Mouse (Mus musculus) embryonic fibroblast, embryonic 13.5 days (primary cell): ENCODE measurements around the gene 1700066M21Rik. TPM values are rescaled to one million over a fixed set of nuclear protein-coding genes. Genes with fewer than 3 reads are reported as not detected.
A peak's percentile ranks its signal among the peaks of the same experiment; 100 is the strongest.

Source experiments
- H3K27ac ChIP-seq: 2 replicates; pipeline ENCODE4 v1.5.1; 2012; ENCODE audit warnings: low read length, control low read depth, inconsistent platforms; ENCODE audit not compliant: insufficient read depth
- H3K4me1 ChIP-seq: 2 replicates; pipeline ENCODE4 v1.6.1; 2011; ENCODE audit warnings: low read length; ENCODE audit not compliant: control insufficient read depth, insufficient read depth
- H3K4me3 ChIP-seq: 2 replicates; pipeline ENCODE4 v1.5.1; 2011; ENCODE audit warnings: mild to moderate bottlenecking, control low read depth, low read length; ENCODE audit not compliant: insufficient read depth
- CTCF ChIP-seq: IDR thresholded peaks from 2 replicates; pipeline ENCODE4 v1.5.1; 2011; ENCODE audit warnings: mild to moderate bottlenecking, control low read depth, low read length, moderate library complexity, borderline replicate concordance; ENCODE audit not compliant: insufficient read depth
- POLR2A ChIP-seq: IDR thresholded peaks from 2 replicates; pipeline ENCODE4 v1.6.1; 2011; ENCODE audit warnings: low read depth, mild to moderate bottlenecking, control low read depth, low read length, moderate library complexity
- polyA plus RNA-seq: library from polyadenylated mRNA; stranded (reverse); fragments of >200 nt; gene quantifications from 2 replicates; pipeline ENCODE4 v1.2.4, GENCODE M21; 2011; ENCODE audit warnings: low read depth; ENCODE audit not compliant: missing spikeins, insufficient read length

Gene 1700066M21Rik
- polyA plus RNA-seq, 1 experiment: 10.7 TPM

GRCm38 (mm10) chr1:57351941-57352340 lies 25.5 kb upstream of the 1700066M21Rik start:
- H3K4me1 ChIP-seq: no peaks in the 10 kb centered on the region
- H3K27ac ChIP-seq: no peak overlapping the region
- TF ChIP-seq POLR2A: no peak
- no peak for TF ChIP-seq CTCF
- no peak overlapping the region for H3K4me3 ChIP-seq

GRCm38 (mm10) chr1:57358546-57358945 lies 18.9 kb upstream of the 1700066M21Rik start:
- H3K4me1 ChIP-seq: no peaks in the 10 kb centered on the region
- no peak overlapping the region for H3K27ac ChIP-seq
- no peak overlapping the region for H3K4me3 ChIP-seq
- TF ChIP-seq POLR2A (no peak), CTCF (no peak)

GRCm38 (mm10) chr1:57367446-57367845 lies 10.0 kb upstream of the 1700066M21Rik start:
- Histone ChIP-seq H3K27ac (no peak overlapping the region), H3K4me1 (no peaks in the 10 kb centered on the region), H3K4me3 (no peak overlapping the region)
- TF ChIP-seq CTCF: no peak
- no peak for TF ChIP-seq POLR2A

- H3K4me1 ChIP-seq: no peaks in the 10 kb centered on the region
- TF ChIP-seq POLR2A (no peak), CTCF (no peak)
- H3K27ac ChIP-seq: no peak overlapping the region
- H3K4me3 ChIP-seq: no peak overlapping the region
Observed at GRCm38 (mm10) chr1:57369111-57369510, 8.3 kb upstream of the 1700066M21Rik start.

GRCm38 (mm10) chr1:57370451-57370850 lies 7.0 kb upstream of the 1700066M21Rik start:
- Histone ChIP-seq H3K4me3 (no peak overlapping the region), H3K27ac (no peak overlapping the region), H3K4me1 (no peaks in the 10 kb centered on the region)
- TF ChIP-seq POLR2A: no peak
- no peak for TF ChIP-seq CTCF

- Histone ChIP-seq H3K4me1 (no peaks in the 10 kb centered on the region), H3K4me3 (no peak overlapping the region), H3K27ac (no peak overlapping the region)
Observed at GRCm38 (mm10) chr1:57375276-57375675, 2.1 kb upstream of the 1700066M21Rik start.

GRCm38 (mm10) chr1:57376806-57377205 lies 614 bp upstream of the 1700066M21Rik start:
- Histone ChIP-seq H3K27ac (no peak overlapping the region), H3K4me1 (no peaks in the 10 kb centered on the region), H3K4me3 (peak overlapping the region; percentile 25; the same call in 1 of the 2 replicates)
- TF ChIP-seq POLR2A (no peak), CTCF (no peak)

More at GRCm38 (mm10) chr1:57375276-57375675, 2.1 kb upstream of the 1700066M21Rik start:
- TF ChIP-seq POLR2A (no peak), CTCF (no peak)

- Histone ChIP-seq H3K4me3 (no peak overlapping the region), H3K4me1 (peaks cover 2% of the 10 kb centered on the region), H3K27ac (peak overlapping the region; percentile 52; the same call in 1 of the 2 replicates)
- TF ChIP-seq POLR2A: no peak
- no peak for TF ChIP-seq CTCF
Observed at GRCm38 (mm10) chr1:57386519-57386918, 9.1 kb downstream of the 1700066M21Rik start.

- H3K4me1 ChIP-seq: peaks cover 2% of the 10 kb centered on the region
- TF ChIP-seq POLR2A: no peak
- no peak for TF ChIP-seq CTCF
Observed at GRCm38 (mm10) chr1:57387876-57388275, 10.5 kb downstream of the 1700066M21Rik start.

GRCm38 (mm10) chr1:57388402-57389155 lies 11.2 kb downstream of the 1700066M21Rik start:
- Histone ChIP-seq H3K4me3 (no peak overlapping the region), H3K27ac (no peak overlapping the region), H3K4me1 (peaks cover 2% of the 10 kb centered on the region)
- TF ChIP-seq CTCF: no peak
- TF ChIP-seq POLR2A: no peak

More at GRCm38 (mm10) chr1:57387876-57388275, 10.5 kb downstream of the 1700066M21Rik start:
- H3K4me3 ChIP-seq: no peak overlapping the region
- H3K27ac ChIP-seq: no peak overlapping the region
